Mouse (Mus musculus): ENCODE results near the gene Metap1.

- TF ChIP-seq CTCF (IDR thresholded peaks at IDR 0.05; ENCODE audit: borderline replicate concordance, control insufficient read depth, extremely low read depth, insufficient read depth, low read length, poor library complexity), result no peak
- no peak for TF ChIP-seq POLR2A (IDR thresholded peaks at IDR 0.05; ENCODE audit: control insufficient read depth, extremely low read depth, insufficient read depth, low read length, poor library complexity)
Measured at GRCm38 (mm10) chr3:138448077-138448860, 41.0 kb downstream of the Metap1 start.

All from thymus, adult 2 months (tissue).